Mouse (Mus musculus) neural tube, embryonic 13.5 days (tissue): ENCODE data around the gene Man2a1. TPM values are rescaled to one million over a fixed set of nuclear protein-coding genes. Genes with fewer than 3 reads are reported as not detected.

ENCODE experiments used
- ATAC-seq: fragments of 200-750 bp; cut with Nextera tagmentation; 2 replicates; pipeline ENCODE4 v1.8.0; 2017; ENCODE audit warnings: low read depth, mild to moderate bottlenecking, moderate TSS enrichment, moderate library complexity
- H3K27ac ChIP-seq: fragments of 300-500 bp; sonication (generic); replicated peaks from 2 replicates; pipeline ENCODE4 v1.5.1; 2015; ENCODE audit warnings: moderate library complexity, mild to moderate bottlenecking, inconsistent platforms
- H3K27me3 ChIP-seq: fragments of 300-500 bp; sonication (generic); 2 replicates; pipeline ENCODE4 v1.6.1; 2015; ENCODE audit warnings: mild to moderate bottlenecking, inconsistent platforms
- H3K36me3 ChIP-seq: fragments of 300-500 bp; sonication (generic); 2 replicates; pipeline ENCODE4 v1.6.1; 2015; ENCODE audit warnings: mild to moderate bottlenecking, inconsistent platforms
- H3K4me1 ChIP-seq: fragments of 300-500 bp; sonication (generic); replicated peaks from 2 replicates; pipeline ENCODE4 v1.6.1; 2015; ENCODE audit warnings: inconsistent platforms
- H3K4me2 ChIP-seq: fragments of 300-500 bp; sonication (generic); 2 replicates; pipeline ENCODE4 v1.6.1; 2015; ENCODE audit warnings: inconsistent platforms, mild to moderate bottlenecking, moderate library complexity
- H3K4me3 ChIP-seq: fragments of 300-500 bp; sonication (generic); 2 replicates; pipeline ENCODE4 v1.5.1; 2015; ENCODE audit warnings: mild to moderate bottlenecking, inconsistent platforms
- H3K9ac ChIP-seq: fragments of 300-500 bp; sonication (generic); 2 replicates; pipeline ENCODE4 v1.6.1; 2015; ENCODE audit warnings: moderate library complexity, mild to moderate bottlenecking, inconsistent platforms
- H3K9me3 ChIP-seq: fragments of 300-500 bp; sonication (generic); 2 replicates; pipeline ENCODE4 v1.6.1; 2016; ENCODE audit warnings: inconsistent platforms
- WGBS: fragments of 180-500 bp; shearing (Covaris S2); methylation state at CpG from one replicate; pipeline ENCODE4 v1.1.7; 2015; 5-methylcytosine and 5-hydroxymethylcytosine counted together
- polyA plus RNA-seq: library from polyadenylated mRNA; unstranded; fragments of >200 nt; fragmentation: Nextera tagmentation; extraction: Ambion mirVana; gene quantifications from 2 replicates; pipeline ENCODE4 v1.2.1, GENCODE M21; 2015

The Man2a1 gene
- polyA plus RNA-seq, 1 experiment from 2014 or later: 5.3 TPM

- Histone ChIP-seq H3K9me3 (no peaks in the 10 kb centered on the region), H3K27ac (no peak overlapping the region), H3K36me3 (0 out of 2 replicates have a peak, but pooled peaks cover 6% of the 10 kb centered on the region), H3K4me2 (no peak overlapping the region), H3K4me1 (0 out of 2 replicates have a peak, but pooled peaks cover 3% of the 10 kb centered on the region), H3K4me3 (no peak overlapping the region), H3K9ac (no peak overlapping the region), H3K27me3 (no peaks in the 10 kb centered on the region)
- 85% methylated on average over 3 of the region's 3 CpGs for WGBS
- no peak for ATAC-seq
Measured at GRCm38 (mm10) chr17:64725214-64725613, 124.7 kb downstream of the Man2a1 start.

GRCm38 (mm10) chr17:64726032-64726431, 125.5 kb downstream of the Man2a1 start:
- H3K9ac ChIP-seq: no peak overlapping the region

GRCm38 (mm10) chr17:64735492-64735891, 135.0 kb downstream of the Man2a1 start:
- no peak overlapping the region for H3K9ac ChIP-seq
- WGBS: 90% methylated on average over 4 of the region's 4 CpGs
- no peaks in the 10 kb centered on the region for H3K4me1 ChIP-seq
- H3K9me3 ChIP-seq: no peaks in the 10 kb centered on the region
- H3K4me3 ChIP-seq: no peak overlapping the region
- H3K36me3 ChIP-seq: peaks cover 16% of the 10 kb centered on the region
- no peak overlapping the region for H3K4me2 ChIP-seq
- H3K27ac ChIP-seq: no peak overlapping the region
- no peaks in the 10 kb centered on the region for H3K27me3 ChIP-seq
- ATAC-seq: no peak

More at GRCm38 (mm10) chr17:64726032-64726431, 125.5 kb downstream of the Man2a1 start:
- Histone ChIP-seq H3K27me3 (no peaks in the 10 kb centered on the region), H3K4me1 (no peaks in the 10 kb centered on the region), H3K9me3 (no peaks in the 10 kb centered on the region), H3K4me3 (no peak overlapping the region), H3K36me3 (0 out of 2 replicates have a peak, but pooled peaks cover 6% of the 10 kb centered on the region), H3K27ac (no peak overlapping the region), H3K4me2 (no peak overlapping the region)
- ATAC-seq: no peak
- 90% methylated on average over 7 of the region's 7 CpGs for WGBS

GRCm38 (mm10) chr17:64737918-64738317, 137.4 kb downstream of the Man2a1 start:
- Histone ChIP-seq H3K4me3 (no peak overlapping the region), H3K36me3 (peaks cover 38% of the 10 kb centered on the region), H3K9me3 (no peaks in the 10 kb centered on the region), H3K9ac (no peak overlapping the region), H3K4me2 (no peak overlapping the region), H3K27ac (no peak overlapping the region), H3K27me3 (no peaks in the 10 kb centered on the region), H3K4me1 (no peaks in the 10 kb centered on the region)
- no peak for ATAC-seq
- WGBS: 84% methylated on average over 1 of the region's 1 CpGs

- Histone ChIP-seq H3K4me1 (no peaks in the 10 kb centered on the region), H3K36me3 (peaks cover 38% of the 10 kb centered on the region), H3K27me3 (no peaks in the 10 kb centered on the region), H3K9me3 (no peaks in the 10 kb centered on the region), H3K27ac (no peak overlapping the region), H3K4me2 (no peak overlapping the region), H3K4me3 (no peak overlapping the region), H3K9ac (no peak overlapping the region)
- ATAC-seq: no peak
- 92% methylated on average over 6 of the region's 6 CpGs for WGBS
Measured at GRCm38 (mm10) chr17:64739129-64739528, 138.6 kb downstream of the Man2a1 start.

- 36% methylated on average over 6 of the region's 6 CpGs for WGBS
Measured at GRCm38 (mm10) chr17:64742715-64743605, 142.4 kb downstream of the Man2a1 start.

GRCm38 (mm10) chr17:64743606-64744300, 143.2 kb downstream of the Man2a1 start:
- ATAC-seq: no peak
- H3K4me2 ChIP-seq: no peak overlapping the region
- WGBS: 94% methylated on average over 13 of the region's 13 CpGs
- no peaks in the 10 kb centered on the region for H3K4me1 ChIP-seq
- H3K27ac ChIP-seq: no peak overlapping the region
- H3K27me3 ChIP-seq: no peaks in the 10 kb centered on the region
- no peak overlapping the region for H3K4me3 ChIP-seq
- peaks cover 8% of the 10 kb centered on the region; the same call in 1 of the 2 replicates for H3K9me3 ChIP-seq
- H3K9ac ChIP-seq: no peak overlapping the region
- H3K36me3 ChIP-seq: peaks cover 38% of the 10 kb centered on the region

More at GRCm38 (mm10) chr17:64742715-64743605, 142.4 kb downstream of the Man2a1 start:
- ATAC-seq: no peak
- Histone ChIP-seq H3K27ac (no peak overlapping the region), H3K36me3 (peaks cover 38% of the 10 kb centered on the region), H3K9ac (no peak overlapping the region), H3K27me3 (no peaks in the 10 kb centered on the region), H3K9me3 (peaks cover 8% of the 10 kb centered on the region; the same call in 1 of the 2 replicates), H3K4me1 (no peaks in the 10 kb centered on the region), H3K4me2 (no peak overlapping the region), H3K4me3 (no peak overlapping the region)

GRCm38 (mm10) chr17:64746637-64747225, 146.2 kb downstream of the Man2a1 start:
- no peak for ATAC-seq
- WGBS: 87% methylated on average over 8 of the region's 8 CpGs
- H3K27ac ChIP-seq: no peak overlapping the region
- no peaks in the 10 kb centered on the region for H3K4me1 ChIP-seq
- H3K9me3 ChIP-seq: peaks cover 8% of the 10 kb centered on the region; the same call in 1 of the 2 replicates
- peaks cover 29% of the 10 kb centered on the region for H3K36me3 ChIP-seq
- no peak overlapping the region for H3K9ac ChIP-seq
- no peaks in the 10 kb centered on the region for H3K27me3 ChIP-seq
- H3K4me3 ChIP-seq: no peak overlapping the region
- no peak overlapping the region for H3K4me2 ChIP-seq

GRCm38 (mm10) chr17:64747461-64747860, 146.9 kb downstream of the Man2a1 start:
- Histone ChIP-seq H3K4me2 (no peak overlapping the region), H3K9ac (no peak overlapping the region), H3K4me1 (no peaks in the 10 kb centered on the region), H3K27ac (no peak overlapping the region), H3K27me3 (no peaks in the 10 kb centered on the region), H3K9me3 (peaks cover 8% of the 10 kb centered on the region; the same call in 1 of the 2 replicates), H3K4me3 (no peak overlapping the region), H3K36me3 (peaks cover 22% of the 10 kb centered on the region)
- 90% methylated on average over 5 of the region's 5 CpGs for WGBS
- ATAC-seq: no peak

GRCm38 (mm10) chr17:64748131-64748530, 147.6 kb downstream of the Man2a1 start:
- Histone ChIP-seq H3K9me3 (peaks cover 8% of the 10 kb centered on the region; the same call in 1 of the 2 replicates), H3K9ac (no peak overlapping the region), H3K27ac (no peak overlapping the region), H3K4me3 (no peak overlapping the region), H3K36me3 (peaks cover 18% of the 10 kb centered on the region), H3K4me2 (no peak overlapping the region), H3K4me1 (no peaks in the 10 kb centered on the region), H3K27me3 (no peaks in the 10 kb centered on the region)
- no peak for ATAC-seq
- 79% methylated on average over 2 of the region's 2 CpGs for WGBS

GRCm38 (mm10) chr17:64749146-64749545, 148.6 kb downstream of the Man2a1 start:
- peaks cover 8% of the 10 kb centered on the region; the same call in 1 of the 2 replicates for H3K9me3 ChIP-seq
- H3K27me3 ChIP-seq: no peaks in the 10 kb centered on the region
- no peak overlapping the region for H3K4me2 ChIP-seq
- no peak overlapping the region for H3K9ac ChIP-seq
- H3K27ac ChIP-seq: no peak overlapping the region
- ATAC-seq: no peak
- WGBS: 80% methylated on average over 1 of the region's 1 CpGs
- H3K36me3 ChIP-seq: peaks cover 13% of the 10 kb centered on the region
- no peaks in the 10 kb centered on the region for H3K4me1 ChIP-seq
- H3K4me3 ChIP-seq: no peak overlapping the region

GRCm38 (mm10) chr17:64751249-64751648, 150.7 kb downstream of the Man2a1 start:
- no peak for ATAC-seq

More at GRCm38 (mm10) chr17:64751249-64751648, 150.7 kb downstream of the Man2a1 start:
- 97% methylated on average over 5 of the region's 5 CpGs for WGBS
- Histone ChIP-seq H3K36me3 (peaks cover 5% of the 10 kb centered on the region), H3K9me3 (no peaks in the 10 kb centered on the region), H3K9ac (no peak overlapping the region), H3K27me3 (no peaks in the 10 kb centered on the region), H3K4me2 (no peak overlapping the region), H3K4me3 (no peak overlapping the region), H3K4me1 (no peaks in the 10 kb centered on the region), H3K27ac (no peak overlapping the region)
